Mouse (Mus musculus): ENCODE data around the gene Nab1. TPM values are rescaled to one million over a fixed set of nuclear protein-coding genes. Genes with fewer than 3 reads are reported as not detected.

The Nab1 gene
- polyA plus RNA-seq, 1 experiment from 2014 or later: 4.8 TPM

GRCm38 (mm10) chr1:52427841-52428464, 72.5 kb downstream of the Nab1 start:
- H3K9ac ChIP-seq (ENCODE audit: low read depth, low read length): no peak overlapping the region
- H3K4me3 ChIP-seq (ENCODE audit: low read depth, low read length): no peak overlapping the region
- WGBS: 91% methylated on average over 2 of the region's 2 CpGs
- H3K27me3 ChIP-seq (ENCODE audit: control insufficient read depth, insufficient read depth, low read depth, low read length): no peaks in the 10 kb centered on the region
- H3K4me2 ChIP-seq (ENCODE audit: low read length): no peak overlapping the region
- no peak overlapping the region for H3K27ac ChIP-seq (ENCODE audit: low read length)
- ATAC-seq: no peak
- no peaks in the 10 kb centered on the region for H3K36me3 ChIP-seq (ENCODE audit: control insufficient read depth, insufficient read depth, low read length)
- H3K4me1 ChIP-seq (ENCODE audit: control insufficient read depth, insufficient read depth, low read length): no peaks in the 10 kb centered on the region
- H3K9me3 ChIP-seq (replicated peaks; ENCODE audit: control insufficient read depth, low read length, poor library complexity, severe bottlenecking): no peaks in the 10 kb centered on the region

GRCm38 (mm10) chr1:52423846-52424245, 76.6 kb downstream of the Nab1 start:
- WGBS: 82% methylated on average over 1 of the region's 1 CpGs
- no peaks in the 10 kb centered on the region for H3K27me3 ChIP-seq (ENCODE audit: control insufficient read depth, insufficient read depth, low read depth, low read length)
- no peak overlapping the region for H3K27ac ChIP-seq (ENCODE audit: low read length)
- H3K4me3 ChIP-seq (ENCODE audit: low read depth, low read length): no peak overlapping the region
- ATAC-seq: no peak
- H3K36me3 ChIP-seq (ENCODE audit: control insufficient read depth, insufficient read depth, low read length): no peaks in the 10 kb centered on the region
- no peak overlapping the region for H3K4me2 ChIP-seq (ENCODE audit: low read length)
- H3K9me3 ChIP-seq (replicated peaks; ENCODE audit: control insufficient read depth, low read length, poor library complexity, severe bottlenecking): no peaks in the 10 kb centered on the region
- H3K4me1 ChIP-seq (ENCODE audit: control insufficient read depth, insufficient read depth, low read length): no peaks in the 10 kb centered on the region
- no peak overlapping the region for H3K9ac ChIP-seq (ENCODE audit: low read depth, low read length)

GRCm38 (mm10) chr1:52423057-52423456, 77.4 kb downstream of the Nab1 start:
- H3K36me3 ChIP-seq (ENCODE audit: control insufficient read depth, insufficient read depth, low read length): no peaks in the 10 kb centered on the region
- H3K27ac ChIP-seq (ENCODE audit: low read length): no peak overlapping the region
- H3K4me3 ChIP-seq (ENCODE audit: low read depth, low read length): no peak overlapping the region
- H3K4me1 ChIP-seq (ENCODE audit: control insufficient read depth, insufficient read depth, low read length): no peaks in the 10 kb centered on the region
- H3K27me3 ChIP-seq (ENCODE audit: control insufficient read depth, insufficient read depth, low read depth, low read length): no peaks in the 10 kb centered on the region
- 85% methylated on average over 2 of the region's 2 CpGs for WGBS
- no peaks in the 10 kb centered on the region for H3K9me3 ChIP-seq (replicated peaks; ENCODE audit: control insufficient read depth, low read length, poor library complexity, severe bottlenecking)
- no peak for ATAC-seq
- no peak overlapping the region for H3K9ac ChIP-seq (ENCODE audit: low read depth, low read length)
- no peak overlapping the region for H3K4me2 ChIP-seq (ENCODE audit: low read length)

GRCm38 (mm10) chr1:52422137-52422536, 78.3 kb downstream of the Nab1 start:
- H3K9me3 ChIP-seq (replicated peaks; ENCODE audit: control insufficient read depth, low read length, poor library complexity, severe bottlenecking): no peaks in the 10 kb centered on the region
- H3K36me3 ChIP-seq (ENCODE audit: control insufficient read depth, insufficient read depth, low read length): no peaks in the 10 kb centered on the region
- no peaks in the 10 kb centered on the region for H3K27me3 ChIP-seq (ENCODE audit: control insufficient read depth, insufficient read depth, low read depth, low read length)
- H3K9ac ChIP-seq (ENCODE audit: low read depth, low read length): no peak overlapping the region
- no peak overlapping the region for H3K4me2 ChIP-seq (ENCODE audit: low read length)
- H3K27ac ChIP-seq (ENCODE audit: low read length): no peak overlapping the region
- no peak for ATAC-seq
- 90% methylated on average over 3 of the region's 3 CpGs for WGBS
- no peak overlapping the region for H3K4me3 ChIP-seq (ENCODE audit: low read depth, low read length)
- no peaks in the 10 kb centered on the region for H3K4me1 ChIP-seq (ENCODE audit: control insufficient read depth, insufficient read depth, low read length)

- no peak overlapping the region for H3K4me2 ChIP-seq (ENCODE audit: low read length)
- H3K9ac ChIP-seq (ENCODE audit: low read depth, low read length): no peak overlapping the region
- H3K4me1 ChIP-seq (ENCODE audit: control insufficient read depth, insufficient read depth, low read length): no peaks in the 10 kb centered on the region
- H3K4me3 ChIP-seq (ENCODE audit: low read depth, low read length): no peak overlapping the region
- no peak for ATAC-seq
- no peaks in the 10 kb centered on the region for H3K9me3 ChIP-seq (replicated peaks; ENCODE audit: control insufficient read depth, low read length, poor library complexity, severe bottlenecking)
- no peak overlapping the region for H3K27ac ChIP-seq (ENCODE audit: low read length)
- H3K36me3 ChIP-seq (ENCODE audit: control insufficient read depth, insufficient read depth, low read length): no peaks in the 10 kb centered on the region
- H3K27me3 ChIP-seq (ENCODE audit: control insufficient read depth, insufficient read depth, low read depth, low read length): no peaks in the 10 kb centered on the region
Measured at GRCm38 (mm10) chr1:52421623-52422022, 78.9 kb downstream of the Nab1 start.

GRCm38 (mm10) chr1:52419088-52419819, 81.2 kb downstream of the Nab1 start:
- no peak overlapping the region for H3K9ac ChIP-seq (ENCODE audit: low read depth, low read length)
- ATAC-seq: no peak
- 91% methylated on average over 7 of the region's 7 CpGs for WGBS

More at GRCm38 (mm10) chr1:52419088-52419819, 81.2 kb downstream of the Nab1 start:
- no peaks in the 10 kb centered on the region for H3K4me1 ChIP-seq (ENCODE audit: control insufficient read depth, insufficient read depth, low read length)
- no peaks in the 10 kb centered on the region for H3K27me3 ChIP-seq (ENCODE audit: control insufficient read depth, insufficient read depth, low read depth, low read length)
- H3K9me3 ChIP-seq (replicated peaks; ENCODE audit: control insufficient read depth, low read length, poor library complexity, severe bottlenecking): no peaks in the 10 kb centered on the region
- no peak overlapping the region for H3K4me2 ChIP-seq (ENCODE audit: low read length)
- H3K36me3 ChIP-seq (ENCODE audit: control insufficient read depth, insufficient read depth, low read length): no peaks in the 10 kb centered on the region
- no peak overlapping the region for H3K27ac ChIP-seq (ENCODE audit: low read length)
- no peak overlapping the region for H3K4me3 ChIP-seq (ENCODE audit: low read depth, low read length)

Other genes with a start within 250 kb of the Nab1 start
- gene Nemp2, start 130.0 kb upstream of the Nab1 start, polyA plus RNA-seq (2015; fragmentation: Nextera tagmentation; extraction: Ambion mirVana): 5.0 and 5.6 TPM in 2 replicates
- 12.1 and 12.3 TPM in 2 replicates for gene Mfsd6, start 226.8 kb upstream of the Nab1 start, polyA plus RNA-seq (2015; fragmentation: Nextera tagmentation; extraction: Ambion mirVana)